Mouse (Mus musculus): Measurements from ENCODE around the gene Mgat5b. TPM values are rescaled to one million over a fixed set of nuclear protein-coding genes. Genes with fewer than 3 reads are reported as not detected.

Mgat5b gene
- total and polyA plus RNA-seq, 3 experiments, result not detected

DNA sequence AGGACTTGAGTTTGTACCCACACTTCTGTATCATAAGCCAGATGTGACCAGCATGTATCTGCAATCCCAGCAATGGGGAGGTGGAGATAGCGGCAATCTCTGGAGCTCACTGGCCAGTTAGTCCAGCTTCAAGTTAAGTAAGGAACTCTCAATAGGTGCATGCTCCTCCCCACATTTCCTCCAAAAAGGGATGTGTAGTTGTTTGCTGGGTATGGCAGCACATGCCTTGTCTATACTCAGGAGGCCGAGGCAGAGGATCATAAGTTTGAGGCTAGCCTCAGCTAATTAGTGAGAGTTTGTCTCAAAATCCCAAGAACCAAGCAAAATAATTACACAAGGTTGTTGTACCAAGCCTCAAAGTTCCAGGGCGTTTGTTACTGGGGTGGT is 110.9 kb downstream of the Mgat5b start:
- TF ChIP-seq CTCF (IDR thresholded peaks at IDR 0.05 in 2 of 3, conservative IDR thresholded peaks at IDR 0.05 in 1 of 3; ENCODE audit: control insufficient read depth in 1 of 3, insufficient read depth in 1 of 3, low read depth in 2 of 3, low read length in 3 of 3, poor library complexity in 1 of 3, severe bottlenecking in 1 of 3) (no peak), POLR2A (IDR thresholded peaks at IDR 0.05; ENCODE audit: control insufficient read depth in 1 of 2, insufficient read depth in 1 of 2, low read depth in 1 of 2, low read length in 2 of 2, poor library complexity in 1 of 2) (no peak; a peak in 1 of 4 replicates), EP300 (IDR thresholded peaks at IDR 0.05; ENCODE audit: low read depth in 1 of 2, low read length in 2 of 2) (0 out of 4 replicates have a peak, but pooled peaks of 1 of the 2 experiments have one; percentile 6), ZNF384 (IDR thresholded peaks at IDR 0.05; ENCODE audit: low read depth, low read length) (no peak), TCF12 (IDR thresholded peaks at IDR 0.05; ENCODE audit: low read depth, low read length) (no peak), TAL1 (IDR thresholded peaks at IDR 0.05; ENCODE audit: low read length) (peak; percentile 3; the same call in 1 of the 2 replicates), SMC3 (IDR thresholded peaks at IDR 0.05; ENCODE audit: low read depth, low read length) (no peak)
- peaks cover 0 to 41% of the 10 kb centered on the region in 2 experiments; a peak in 2 of 4 replicates for H3K36me3 ChIP-seq (ENCODE audit: control insufficient read depth in 1 of 2, insufficient read depth in 2 of 2, low read length in 2 of 2)
- H3K4me1 ChIP-seq (ENCODE audit: control insufficient read depth in 1 of 2, insufficient read depth in 2 of 2, low read length in 2 of 2), result peaks cover 18 to 53% of the 10 kb centered on the region in 2 experiments

DNA sequence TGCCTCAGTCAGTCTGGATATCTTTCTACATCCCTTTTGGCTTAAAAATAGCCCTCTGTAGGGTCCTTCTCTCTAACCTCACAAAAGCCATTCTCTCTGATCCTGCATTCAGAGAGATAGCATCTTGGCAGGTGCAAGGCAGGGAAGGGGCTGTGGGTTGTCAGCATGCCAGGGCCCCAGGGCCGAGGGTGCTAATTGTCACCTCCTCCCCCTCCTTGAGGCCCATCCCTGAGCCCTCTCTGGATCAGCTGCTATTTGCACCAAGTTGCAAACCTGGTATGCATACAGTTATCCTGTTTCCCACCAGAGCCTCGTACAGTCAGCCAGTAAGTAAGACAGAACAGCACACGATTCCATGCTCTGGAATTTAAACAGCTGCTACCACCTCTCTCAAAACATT is 111.4 kb downstream of the Mgat5b start:
- Histone ChIP-seq H3K4me3 (ENCODE audit: control insufficient read depth in 1 of 2, insufficient read depth in 1 of 2, low read depth in 2 of 2, low read length in 2 of 2) (no peak overlapping the region), H3K9ac (ENCODE audit: control insufficient read depth, low read depth, low read length, poor library complexity, severe bottlenecking) (no peak overlapping the region)

More for the DNA sequence above, 110.9 kb downstream of the Mgat5b start:
- Histone ChIP-seq H3K27me3 (ENCODE audit: control insufficient read depth in 1 of 2, insufficient read depth in 2 of 2, low read length in 2 of 2) (no peaks in the 10 kb centered on the region), H3K79me2 (ENCODE audit: control insufficient read depth, insufficient read depth, low read length, poor library complexity) (no peaks in the 10 kb centered on the region), H3K9me3 (replicated peaks; ENCODE audit: insufficient read depth, low read length) (no peaks in the 10 kb centered on the region), H3K27ac (ENCODE audit: control insufficient read depth, low read depth, low read length) (peak overlapping the region; percentile 50), H3K4me3 (ENCODE audit: control insufficient read depth in 1 of 2, insufficient read depth in 1 of 2, low read depth in 2 of 2, low read length in 2 of 2) (no peak overlapping the region), H3K9ac (ENCODE audit: control insufficient read depth, low read depth, low read length, poor library complexity, severe bottlenecking) (no peak overlapping the region)
- peak; percentile 68 for DNase-seq (ENCODE audit: low read depth, low spot score)

DNA sequence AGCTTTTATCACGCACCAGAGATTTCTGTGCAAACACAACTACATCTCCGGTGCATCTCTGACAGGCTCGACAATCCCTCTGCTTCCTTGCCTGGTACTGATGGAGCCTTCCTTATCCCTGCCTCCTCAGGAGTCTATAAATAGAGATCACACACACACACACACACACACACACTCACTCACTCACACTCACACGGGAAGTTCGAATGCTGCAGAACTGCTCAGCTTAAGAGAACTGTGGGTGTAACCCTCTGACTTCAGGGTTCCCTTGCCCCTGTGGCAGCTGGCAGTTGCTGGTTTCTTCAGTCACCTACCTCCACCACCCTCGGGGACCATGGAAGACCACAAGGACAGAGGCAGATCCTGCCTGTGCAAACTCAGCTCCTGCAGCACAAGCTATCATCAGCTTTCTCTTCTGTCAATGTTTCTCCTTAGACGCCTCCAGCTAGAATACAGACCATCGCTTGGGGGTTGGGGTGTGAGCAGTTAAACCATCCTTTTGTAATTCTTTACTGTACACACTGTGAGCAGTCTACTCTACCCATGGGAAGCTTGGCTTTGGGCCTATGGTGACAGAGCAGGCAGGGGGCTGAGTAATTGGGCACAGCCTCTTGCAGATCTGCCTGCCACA is 111.9 kb downstream of the Mgat5b start:
- peak; percentile 54 for DNase-seq (ENCODE audit: low read depth, low spot score)
- H3K36me3 ChIP-seq (ENCODE audit: control insufficient read depth in 1 of 2, insufficient read depth in 2 of 2, low read length in 2 of 2), result peaks cover 0 to 41% of the 10 kb centered on the region in 2 experiments; a peak in 2 of 4 replicates
- H3K4me3 ChIP-seq (ENCODE audit: control insufficient read depth in 1 of 2, insufficient read depth in 1 of 2, low read depth in 2 of 2, low read length in 2 of 2), result no peak overlapping the region
- no peaks in the 10 kb centered on the region for H3K27me3 ChIP-seq (ENCODE audit: control insufficient read depth in 1 of 2, insufficient read depth in 2 of 2, low read length in 2 of 2)
- no peaks in the 10 kb centered on the region for H3K9me3 ChIP-seq (replicated peaks; ENCODE audit: insufficient read depth, low read length)
- H3K79me2 ChIP-seq (ENCODE audit: control insufficient read depth, insufficient read depth, low read length, poor library complexity), result no peaks in the 10 kb centered on the region
- peaks cover 18 to 53% of the 10 kb centered on the region in 2 experiments for H3K4me1 ChIP-seq (ENCODE audit: control insufficient read depth in 1 of 2, insufficient read depth in 2 of 2, low read length in 2 of 2)
- H3K27ac ChIP-seq (ENCODE audit: control insufficient read depth, low read depth, low read length), result peak overlapping the region; percentile 50
- TF ChIP-seq HCFC1 (IDR thresholded peaks at IDR 0.05; ENCODE audit: low read depth, low read length), result no peak
- peak; percentile 82; the same call in 1 of the 2 replicates for TF ChIP-seq MEF2A (IDR thresholded peaks at IDR 0.05; ENCODE audit: extremely low read depth, insufficient replicate concordance, low read depth, low read length, poor library complexity, severe bottlenecking)
- no peak for TF ChIP-seq RCOR1 (IDR thresholded peaks at IDR 0.05; ENCODE audit: low read depth, low read length)
- TF ChIP-seq NELFE (IDR thresholded peaks at IDR 0.05; ENCODE audit: low read depth, low read length), result no peak
- TF ChIP-seq RAD21 (IDR thresholded peaks at IDR 0.05; ENCODE audit: low read depth, low read length), result no peak
- no peak for TF ChIP-seq MYB (IDR thresholded peaks at IDR 0.05; ENCODE audit: low read depth, low read length)
- TF ChIP-seq ETS1 (IDR thresholded peaks at IDR 0.05; ENCODE audit: low read depth, low read length), result 0 out of 2 replicates have a peak, but pooled peaks have one; percentile 5
- H3K9ac ChIP-seq (ENCODE audit: control insufficient read depth, low read depth, low read length, poor library complexity, severe bottlenecking), result peak overlapping the region; percentile 15; the same call in 1 of the 2 replicates

More for the DNA sequence above, 111.4 kb downstream of the Mgat5b start:
- H3K4me1 ChIP-seq (ENCODE audit: control insufficient read depth in 1 of 2, insufficient read depth in 2 of 2, low read length in 2 of 2), result peaks cover 18 to 53% of the 10 kb centered on the region in 2 experiments
- no peak for TF ChIP-seq ZC3H11A (IDR thresholded peaks at IDR 0.05; ENCODE audit: low read depth, low read length)
- no peak for TF ChIP-seq SIN3A (IDR thresholded peaks at IDR 0.05; ENCODE audit: low read length)
- TF ChIP-seq EP300 (IDR thresholded peaks at IDR 0.05; ENCODE audit: low read depth in 1 of 2, low read length in 2 of 2), result peak in 1 of 2 experiments; percentile 32; a peak in 1 of 4 replicates
- TF ChIP-seq BHLHE40 (IDR thresholded peaks at IDR 0.05; ENCODE audit: borderline replicate concordance, low read depth, low read length), result peak; percentile 56; the same call in 1 of the 2 replicates
- peak; percentile 60; the same call in 1 of the 2 replicates for TF ChIP-seq TCF12 (IDR thresholded peaks at IDR 0.05; ENCODE audit: low read depth, low read length)
- TF ChIP-seq MEF2A (IDR thresholded peaks at IDR 0.05; ENCODE audit: extremely low read depth, insufficient replicate concordance, low read depth, low read length, poor library complexity, severe bottlenecking), result 0 out of 2 replicates have a peak, but pooled peaks have one; percentile 16
- TF ChIP-seq ETS1 (IDR thresholded peaks at IDR 0.05; ENCODE audit: low read depth, low read length), result 0 out of 2 replicates have a peak, but pooled peaks have one; percentile 44
- H3K9me3 ChIP-seq (replicated peaks; ENCODE audit: insufficient read depth, low read length), result no peaks in the 10 kb centered on the region
- peak overlapping the region; percentile 50 for H3K27ac ChIP-seq (ENCODE audit: control insufficient read depth, low read depth, low read length)
- H3K36me3 ChIP-seq (ENCODE audit: control insufficient read depth in 1 of 2, insufficient read depth in 2 of 2, low read length in 2 of 2), result peaks cover 0 to 41% of the 10 kb centered on the region in 2 experiments; a peak in 2 of 4 replicates
- H3K79me2 ChIP-seq (ENCODE audit: control insufficient read depth, insufficient read depth, low read length, poor library complexity), result no peaks in the 10 kb centered on the region
- DNase-seq (ENCODE audit: low read depth, low spot score), result peak; percentile 53
- no peaks in the 10 kb centered on the region for H3K27me3 ChIP-seq (ENCODE audit: control insufficient read depth in 1 of 2, insufficient read depth in 2 of 2, low read length in 2 of 2)

Data from MEL (cell line).